Mouse (Mus musculus): Measurements from ENCODE around the gene Galnt2. TPM values are rescaled to one million over a fixed set of nuclear protein-coding genes. Genes with fewer than 3 reads are reported as not detected.

The Galnt2 gene
- polyA plus RNA-seq, 1 experiment, result 8.1 TPM

- Histone ChIP-seq H3K36me3 (ENCODE audit: control insufficient read depth, insufficient read depth, low read length) (peaks cover 3% of the 10 kb centered on the region; the same call in 1 of the 2 replicates), H3K4me3 (ENCODE audit: low read depth, low read length) (no peak overlapping the region), H3K4me1 (ENCODE audit: control insufficient read depth, insufficient read depth, insufficient read length, low read length) (peaks cover 35% of the 10 kb centered on the region), H3K27ac (ENCODE audit: insufficient read depth, low read depth, low read length) (peak overlapping the region; percentile 72), H3K27me3 (ENCODE audit: control insufficient read depth, insufficient read depth, low read length) (no peaks in the 10 kb centered on the region)
- WGBS, result 83% methylated on average over 10 of the region's 10 CpGs
- TF ChIP-seq POLR2A (IDR thresholded peaks at IDR 0.05; ENCODE audit: low read depth, low read length) (no peak), CTCF (IDR thresholded peaks at IDR 0.05; ENCODE audit: extremely low read depth, insufficient read length, insufficient replicate concordance, low read depth, low read length) (no peak)
These were observed 43.4 kb downstream of the Galnt2 start for GRCm38 (mm10) chr8:124274441-124275120.

DNA sequence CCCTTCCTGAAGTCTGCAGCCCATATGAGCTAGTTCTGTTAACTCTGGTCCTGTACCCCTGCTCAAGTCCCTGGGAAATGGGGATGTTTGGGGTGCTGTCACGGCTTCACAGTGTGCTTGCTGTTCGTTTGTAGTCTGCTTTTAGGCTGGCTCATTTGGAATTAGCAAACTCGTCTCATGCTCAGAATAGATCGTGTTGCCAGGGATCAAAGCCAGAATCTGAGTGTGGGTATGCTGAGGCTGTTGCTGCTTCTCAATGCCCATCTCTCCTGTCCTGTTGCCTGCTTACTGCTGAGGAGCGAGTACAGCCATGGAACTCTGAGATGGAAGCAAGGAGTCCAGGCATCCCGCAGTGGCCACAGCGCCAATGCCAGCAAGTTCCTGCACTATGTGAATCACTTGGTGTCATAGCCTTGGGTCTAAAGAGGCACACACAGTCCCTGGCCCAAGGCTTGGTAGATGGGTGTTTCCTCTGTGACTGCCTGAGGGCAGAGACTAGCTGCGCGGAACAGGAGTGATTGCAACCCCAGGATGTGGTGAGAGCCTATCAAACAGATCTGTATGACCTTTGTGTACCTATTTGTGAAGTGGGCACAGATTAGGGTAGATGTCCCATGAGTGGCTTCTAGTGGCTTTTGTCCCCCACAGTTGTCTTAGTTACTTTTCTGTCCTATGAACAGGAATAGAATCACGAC is 44.3 kb downstream of the Galnt2 start:
- peaks cover 34% of the 10 kb centered on the region for H3K4me1 ChIP-seq (ENCODE audit: control insufficient read depth, insufficient read depth, insufficient read length, low read length)

DNA sequence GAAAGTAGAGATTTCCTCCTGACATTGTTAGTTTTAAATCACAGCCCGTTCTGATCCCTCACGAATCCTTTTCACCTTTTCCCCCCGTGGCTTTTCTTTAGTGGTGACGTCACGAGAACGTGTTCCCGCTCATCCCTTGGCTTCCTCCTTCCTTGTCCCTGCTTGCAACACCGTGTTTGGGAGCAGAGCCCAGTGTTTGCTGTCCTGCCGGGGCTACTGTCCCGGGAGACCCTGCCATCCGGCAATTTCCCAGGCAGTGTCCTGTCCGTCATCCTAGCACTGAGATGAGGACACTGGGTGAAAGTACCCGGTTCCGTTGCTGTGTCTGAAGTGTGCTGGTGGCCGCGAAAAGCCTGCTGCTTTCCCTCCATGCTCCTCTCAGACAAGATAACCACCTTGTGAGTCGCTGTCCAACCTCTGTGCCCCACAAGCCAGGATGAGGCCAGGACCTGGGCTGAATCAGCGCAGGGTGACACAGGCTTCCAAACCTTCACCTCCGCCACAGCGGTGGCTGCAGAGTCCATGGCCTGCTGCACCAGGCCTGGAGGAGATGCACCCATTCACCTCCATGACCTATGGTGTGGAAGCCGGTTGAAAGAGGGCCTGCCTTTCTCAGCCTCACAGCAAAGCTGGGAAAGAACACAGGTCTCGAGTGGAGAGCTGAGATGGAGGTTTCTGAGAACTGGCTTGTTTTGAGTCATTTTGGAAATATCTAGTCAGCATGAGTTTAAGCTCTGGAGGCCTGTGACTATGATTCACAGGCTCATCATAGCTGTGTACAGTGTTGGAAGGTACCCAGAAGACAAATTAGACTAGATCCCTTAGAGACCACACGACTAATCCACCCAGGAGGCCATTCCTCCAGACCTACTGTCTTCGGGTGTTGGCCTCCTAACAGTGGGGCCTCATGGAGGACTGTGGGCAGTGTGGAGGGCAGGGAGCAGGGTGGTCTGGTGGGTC is 47.0 kb downstream of the Galnt2 start:
- Histone ChIP-seq H3K4me3 (ENCODE audit: low read depth, low read length) (no peak overlapping the region), H3K27me3 (ENCODE audit: control insufficient read depth, insufficient read depth, low read length) (no peaks in the 10 kb centered on the region), H3K36me3 (ENCODE audit: control insufficient read depth, insufficient read depth, low read length) (no peaks in the 10 kb centered on the region), H3K4me1 (ENCODE audit: control insufficient read depth, insufficient read depth, insufficient read length, low read length) (peaks cover 24% of the 10 kb centered on the region), H3K27ac (ENCODE audit: insufficient read depth, low read depth, low read length) (peak overlapping the region; percentile 32)
- 68% methylated on average over 24 of the region's 24 CpGs for WGBS
- TF ChIP-seq POLR2A (IDR thresholded peaks at IDR 0.05; ENCODE audit: low read depth, low read length) (no peak), CTCF (IDR thresholded peaks at IDR 0.05; ENCODE audit: extremely low read depth, insufficient read length, insufficient replicate concordance, low read depth, low read length) (no peak)

More for the DNA sequence above, 44.3 kb downstream of the Galnt2 start:
- Histone ChIP-seq H3K27me3 (ENCODE audit: control insufficient read depth, insufficient read depth, low read length) (no peaks in the 10 kb centered on the region), H3K4me3 (ENCODE audit: low read depth, low read length) (no peak overlapping the region), H3K36me3 (ENCODE audit: control insufficient read depth, insufficient read depth, low read length) (peaks cover 3% of the 10 kb centered on the region; the same call in 1 of the 2 replicates), H3K27ac (ENCODE audit: insufficient read depth, low read depth, low read length) (peak overlapping the region; percentile 34; the same call in 1 of the 2 replicates)
- no peak for TF ChIP-seq POLR2A (IDR thresholded peaks at IDR 0.05; ENCODE audit: low read depth, low read length)
- TF ChIP-seq CTCF (IDR thresholded peaks at IDR 0.05; ENCODE audit: extremely low read depth, insufficient read length, insufficient replicate concordance, low read depth, low read length), result no peak
- 91% methylated on average over 10 of the region's 10 CpGs for WGBS

DNA sequence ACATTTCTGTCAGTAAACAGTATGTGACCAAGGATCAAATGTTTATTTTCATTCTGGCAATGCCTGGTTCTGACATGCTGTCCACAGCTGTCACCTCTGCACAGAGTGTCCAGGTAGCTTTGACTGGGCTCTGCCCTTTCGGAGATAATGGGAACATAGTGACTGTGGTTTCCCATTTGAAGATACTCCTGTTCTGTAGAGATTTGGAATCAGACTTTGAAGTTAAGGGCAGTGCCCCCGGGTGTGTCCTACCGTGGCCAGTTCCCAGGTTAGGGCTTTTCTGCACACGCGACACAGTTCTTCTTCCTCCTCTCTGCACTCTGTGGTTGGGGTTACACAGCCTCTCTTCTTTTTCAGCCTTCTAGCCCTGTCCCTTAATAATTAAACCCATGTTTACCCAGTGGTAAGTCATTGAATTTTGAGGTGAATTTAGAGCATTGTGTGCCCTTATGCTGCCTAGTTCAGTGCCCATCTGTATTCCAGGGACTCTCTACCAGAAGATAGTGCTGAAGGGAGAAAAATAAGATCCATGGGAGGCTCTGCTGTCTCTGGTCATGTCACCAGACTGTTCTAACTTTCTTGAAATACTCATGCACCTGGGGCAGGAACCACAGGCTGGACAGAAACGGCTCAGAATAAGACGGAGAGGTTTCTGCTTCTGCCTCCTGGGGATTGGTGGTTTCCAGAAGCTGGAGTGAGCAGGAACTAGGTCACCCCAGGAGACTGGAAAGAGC is 47.9 kb downstream of the Galnt2 start:
- H3K27ac ChIP-seq (ENCODE audit: insufficient read depth, low read depth, low read length), result peak overlapping the region; percentile 32
- H3K4me1 ChIP-seq (ENCODE audit: control insufficient read depth, insufficient read depth, insufficient read length, low read length), result peaks cover 24% of the 10 kb centered on the region
- WGBS, result 32% methylated on average over 7 of the region's 7 CpGs
- no peaks in the 10 kb centered on the region for H3K27me3 ChIP-seq (ENCODE audit: control insufficient read depth, insufficient read depth, low read length)
- no peak overlapping the region for H3K4me3 ChIP-seq (ENCODE audit: low read depth, low read length)
- no peak for TF ChIP-seq POLR2A (IDR thresholded peaks at IDR 0.05; ENCODE audit: low read depth, low read length)
- no peak for TF ChIP-seq CTCF (IDR thresholded peaks at IDR 0.05; ENCODE audit: extremely low read depth, insufficient read length, insufficient replicate concordance, low read depth, low read length)
- H3K36me3 ChIP-seq (ENCODE audit: control insufficient read depth, insufficient read depth, low read length), result no peaks in the 10 kb centered on the region

DNA sequence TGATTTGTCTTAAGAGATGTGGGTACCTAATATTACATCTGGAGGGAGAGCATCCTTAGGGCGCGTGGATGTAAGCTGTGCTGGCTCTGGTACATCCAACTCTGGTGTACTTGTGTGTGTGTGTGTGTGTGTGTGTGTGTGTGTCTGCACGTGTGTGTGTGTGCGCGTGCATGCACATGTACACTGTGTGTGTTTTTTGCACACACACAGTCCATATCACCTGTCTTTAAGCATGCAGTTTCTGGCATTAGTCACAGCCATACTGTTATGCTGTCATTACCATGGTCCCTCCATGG is 48.4 kb downstream of the Galnt2 start:
- H3K4me3 ChIP-seq (ENCODE audit: low read depth, low read length), result no peak overlapping the region
- H3K27ac ChIP-seq (ENCODE audit: insufficient read depth, low read depth, low read length), result no peak overlapping the region
- peaks cover 24% of the 10 kb centered on the region for H3K4me1 ChIP-seq (ENCODE audit: control insufficient read depth, insufficient read depth, insufficient read length, low read length)
- 92% methylated on average over 5 of the region's 5 CpGs for WGBS
- TF ChIP-seq CTCF (IDR thresholded peaks at IDR 0.05; ENCODE audit: extremely low read depth, insufficient read length, insufficient replicate concordance, low read depth, low read length) (no peak), POLR2A (IDR thresholded peaks at IDR 0.05; ENCODE audit: low read depth, low read length) (no peak)
- H3K36me3 ChIP-seq (ENCODE audit: control insufficient read depth, insufficient read depth, low read length), result no peaks in the 10 kb centered on the region
- no peaks in the 10 kb centered on the region for H3K27me3 ChIP-seq (ENCODE audit: control insufficient read depth, insufficient read depth, low read length)

DNA sequence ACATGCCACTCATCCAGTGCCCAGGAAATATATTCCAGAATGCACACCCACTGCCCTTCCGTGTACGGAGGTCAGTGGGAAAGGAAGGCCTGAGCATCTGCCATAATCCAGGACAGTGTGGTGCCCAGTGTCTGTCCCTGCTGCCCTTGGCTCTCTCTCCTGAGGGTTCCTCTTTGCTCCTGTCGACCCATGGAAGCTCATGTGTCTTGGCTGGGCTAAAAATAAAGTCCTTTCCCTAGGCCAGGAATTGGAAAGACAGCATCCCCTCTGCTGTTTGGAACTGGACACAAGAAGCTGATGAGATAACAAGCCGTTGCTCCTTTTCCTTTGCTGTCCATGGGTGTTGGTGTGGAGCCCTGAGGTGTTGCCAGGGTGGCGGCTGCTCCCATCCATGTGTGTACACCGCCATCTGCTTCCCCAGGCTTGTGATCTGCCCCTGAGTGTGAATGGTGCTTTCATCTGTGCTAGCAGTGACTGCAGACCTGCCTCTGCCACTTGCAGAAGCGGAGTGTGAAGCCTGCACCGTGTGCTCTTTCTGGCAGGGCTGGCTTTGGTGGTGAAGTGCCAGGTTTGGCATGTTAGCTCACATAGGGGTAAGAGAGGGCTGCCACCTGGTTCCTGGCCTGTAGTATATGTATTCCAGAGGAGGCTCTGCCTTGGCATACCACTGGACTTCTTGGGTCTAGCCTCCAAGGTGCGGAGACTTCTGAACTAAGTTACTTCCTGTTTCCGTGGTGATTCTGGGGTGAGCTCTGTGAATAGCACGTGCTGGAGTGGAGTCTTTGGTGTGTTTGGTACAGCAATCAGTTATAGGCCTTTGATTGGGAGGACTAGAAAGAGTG is 50.7 kb downstream of the Galnt2 start:
- Histone ChIP-seq H3K27ac (ENCODE audit: insufficient read depth, low read depth, low read length) (no peak overlapping the region), H3K27me3 (ENCODE audit: control insufficient read depth, insufficient read depth, low read length) (no peaks in the 10 kb centered on the region), H3K4me3 (ENCODE audit: low read depth, low read length) (no peak overlapping the region), H3K4me1 (ENCODE audit: control insufficient read depth, insufficient read depth, insufficient read length, low read length) (peaks cover 29% of the 10 kb centered on the region), H3K36me3 (ENCODE audit: control insufficient read depth, insufficient read depth, low read length) (no peaks in the 10 kb centered on the region)
- WGBS, result 70% methylated on average over 11 of the region's 11 CpGs
- TF ChIP-seq POLR2A (IDR thresholded peaks at IDR 0.05; ENCODE audit: low read depth, low read length), result no peak
- no peak for TF ChIP-seq CTCF (IDR thresholded peaks at IDR 0.05; ENCODE audit: extremely low read depth, insufficient read length, insufficient replicate concordance, low read depth, low read length)

All from small intestine, adult 2 months (tissue).